Mouse (Mus musculus) cerebellum, adult 2 months (tissue): Measurements from ENCODE around the gene Pank1.

Experiments used
- CTCF ChIP-seq: fragments of 200-500 bp; IDR thresholded peaks from 2 replicates; pipeline ENCODE4 v1.5.1; 2011; ENCODE audit warnings: low read depth, mild to moderate bottlenecking, control low read depth, low read length, moderate library complexity, borderline replicate concordance; ENCODE audit not compliant: insufficient read depth
- POLR2A ChIP-seq: fragments of 200-500 bp; IDR thresholded peaks from 2 replicates; pipeline ENCODE4 v1.6.1; 2011; ENCODE audit warnings: low read length, control low read depth, borderline replicate concordance; ENCODE audit not compliant: insufficient read depth

- TF ChIP-seq CTCF (no peak), POLR2A (no peak)
These were observed 18.1 kb upstream of the Pank1 start for GRCm38 (mm10) chr19:34897082-34897965.
